Mouse (Mus musculus) adipose tissue, adult 10 weeks (tissue): ENCODE results near the gene Sumf2. TPM values are rescaled to one million over a fixed set of nuclear protein-coding genes. Genes with fewer than 3 reads are reported as not detected.

ENCODE experiments used
- polyA plus RNA-seq: library from polyadenylated mRNA; stranded (reverse); fragments of 350-450 nt; fragmentation: Illumina TruSeq; extraction: RNeasy Lipid Tissue Mini Kit (QIAGEN cat#74804); gene quantifications from one replicate; pipeline ENCODE4 v1.2.3, GENCODE M21; 2014; ENCODE audit warnings: low read depth, low replicate concordance

The Sumf2 gene
- polyA plus RNA-seq, result 34.2 TPM

GRCm38 (mm10) chr5:129846752-129847557, at the start of gene Sumf2:
Sumf2 (plus strand) TSS chr5:129846986.

DNA sequence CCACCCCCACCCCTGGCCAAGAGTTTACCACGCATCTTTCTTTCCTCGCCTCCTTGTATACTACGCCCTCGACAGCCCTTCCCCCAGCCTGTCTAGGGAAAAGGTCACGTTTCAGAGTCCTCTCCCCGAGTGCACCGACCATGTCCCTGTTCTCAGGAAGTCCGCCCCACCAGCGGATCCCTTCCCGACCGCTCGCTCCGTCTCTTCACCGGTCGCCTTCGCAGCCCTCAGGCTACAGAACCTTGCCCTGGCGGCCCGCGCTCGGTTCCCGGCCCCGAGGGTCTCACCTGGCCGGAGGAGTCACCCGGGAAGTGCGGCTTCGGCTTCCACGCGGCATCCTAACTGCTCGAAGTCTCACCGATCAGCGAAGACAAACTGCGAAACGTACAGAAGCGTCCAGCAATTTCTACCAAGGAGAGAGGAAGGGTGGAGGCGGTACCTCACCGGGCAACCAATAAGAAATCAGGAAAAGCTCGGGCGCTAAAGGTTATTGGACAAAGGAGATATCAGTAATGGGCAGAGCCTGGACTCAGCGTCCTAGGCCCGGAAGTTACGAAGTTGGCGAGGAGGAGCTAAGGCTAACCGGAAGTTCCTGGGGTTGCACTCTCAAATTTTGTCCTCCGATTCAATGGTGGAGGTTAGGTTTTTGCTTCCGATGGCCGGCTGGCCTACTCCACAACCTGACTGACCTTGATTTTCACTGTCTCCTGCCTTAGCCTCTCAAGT, 40.3 kb downstream of the Sumf2 start, which contains the start of gene Chchd2:
Chchd2 (minus strand) TSS at position 560 of the 726 bp plus-strand sequence.

DNA sequence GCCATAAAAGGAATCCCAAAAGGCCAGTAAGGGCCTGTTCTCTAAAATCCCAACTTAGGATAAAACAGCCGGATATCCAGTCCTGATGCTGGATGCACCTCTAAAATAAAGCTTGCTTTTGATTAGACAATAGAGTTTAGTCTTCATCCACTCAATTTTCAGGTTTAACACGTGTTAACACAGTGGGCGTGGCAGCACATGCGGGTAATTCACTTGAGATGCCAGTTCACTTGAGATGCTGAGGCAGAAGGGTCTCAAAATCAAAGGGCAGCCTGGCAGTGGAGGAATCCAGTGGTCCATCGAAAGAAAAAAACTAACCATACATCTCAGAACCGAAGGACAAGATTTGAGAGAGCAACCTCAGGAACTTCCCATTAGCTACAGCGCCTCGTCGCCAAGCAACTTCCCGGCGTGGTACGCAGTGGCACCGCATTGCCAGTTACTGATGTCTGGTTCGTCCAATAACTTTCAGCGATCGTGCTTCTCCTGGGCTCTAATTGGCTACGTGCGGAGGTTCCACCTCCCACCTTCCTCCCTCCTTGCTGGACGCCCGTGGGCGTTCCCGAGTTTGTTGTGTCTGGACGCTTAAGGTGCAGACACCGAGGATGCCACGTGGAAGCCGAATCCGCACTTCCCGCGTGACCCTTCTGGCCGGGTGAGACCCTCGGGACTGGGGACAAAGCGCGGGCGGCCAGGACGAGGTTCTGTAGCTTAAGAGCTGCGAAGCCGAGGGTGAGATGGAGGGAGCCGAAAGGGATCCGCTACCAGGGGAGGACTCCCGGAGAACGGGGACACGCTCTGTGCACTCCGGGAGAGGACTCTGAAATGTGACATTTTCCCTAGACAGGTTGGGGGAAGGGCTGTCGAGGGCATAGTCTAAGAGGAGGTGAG, 48.7 kb downstream of the Sumf2 start, which contains the start of gene Zbed5:
Zbed5 (plus strand) TSS at position 526 of the 891 bp plus-strand sequence.

DNA sequence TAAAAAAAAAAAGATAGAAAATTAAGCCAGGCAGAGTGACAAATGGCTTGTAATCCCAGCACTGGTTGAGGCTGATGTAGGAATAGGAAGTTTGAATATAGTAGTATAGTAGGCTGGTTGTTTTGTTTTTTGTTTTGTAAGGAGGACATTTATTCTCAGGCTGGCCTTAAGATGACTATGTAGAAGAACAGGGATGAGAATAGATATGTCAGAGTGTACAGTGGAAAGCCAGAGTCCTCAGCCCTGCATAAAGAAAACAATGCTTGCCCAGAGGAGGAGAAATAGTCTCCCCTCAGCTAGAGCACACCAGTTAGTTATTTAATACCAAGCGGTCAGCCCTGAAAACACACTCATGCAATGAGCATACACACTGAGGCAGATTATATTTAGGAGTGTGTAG, 51.7 kb downstream of the Sumf2 start, which contains the start of gene Phkg1:
Phkg1 (minus strand) TSS at position 101 of the 400 bp plus-strand sequence.

DNA sequence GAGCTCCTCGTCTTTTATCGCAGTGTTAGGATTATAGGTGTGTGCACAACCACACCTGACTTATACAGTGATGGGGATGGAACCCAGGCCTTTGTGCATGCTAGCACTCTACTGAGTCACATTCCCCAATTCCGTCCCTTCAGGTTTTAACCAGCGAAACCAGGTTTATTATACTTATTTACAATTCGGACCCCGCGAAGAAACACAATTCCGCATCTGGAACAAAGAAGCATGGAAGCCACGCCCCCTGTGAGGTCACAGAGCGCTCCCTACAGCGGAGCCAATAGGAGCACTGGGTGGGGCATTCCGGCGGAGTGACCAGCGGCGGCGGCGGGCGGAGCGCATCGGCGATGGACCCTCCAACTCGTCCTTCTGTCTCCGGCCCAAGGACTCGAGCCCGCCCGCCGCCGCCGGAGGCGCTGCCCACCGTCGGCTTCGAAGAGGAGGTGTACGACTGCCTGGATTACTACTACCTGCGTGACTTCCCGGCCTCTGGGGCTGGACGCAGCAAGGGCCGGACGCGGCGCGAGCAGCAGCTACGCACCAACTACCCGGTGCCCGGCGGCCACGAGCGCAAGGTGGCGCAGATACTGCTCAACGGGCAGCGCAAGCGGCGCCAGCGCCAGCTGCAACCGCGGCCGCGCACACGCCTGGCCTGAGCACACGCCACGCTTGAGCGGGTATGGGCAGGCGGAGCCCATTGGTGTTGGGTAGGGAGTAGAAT, 61.6 kb downstream of the Sumf2 start, which contains the start of gene Nupr1l:
Nupr1l (plus strand) TSS at position 299 of the 724 bp plus-strand sequence.

Other genes with a start within 250 kb of the Sumf2 start
- gene Zfp11, start 176.9 kb upstream of the Sumf2 start, polyA plus RNA-seq, result 2.3 TPM
- gene Sept14, start 138.5 kb upstream of the Sumf2 start, polyA plus RNA-seq, result not detected
- gene Mrps17, start 131.5 kb upstream of the Sumf2 start, polyA plus RNA-seq, result 69.8 TPM
- gene Nipsnap2, start 121.9 kb upstream of the Sumf2 start, polyA plus RNA-seq, result 60.8 TPM
- gene Psph, start 59.5 kb upstream of the Sumf2 start, polyA plus RNA-seq, result 37.1 TPM
- 523 TPM for gene Chchd2, start 40.5 kb downstream of the Sumf2 start, polyA plus RNA-seq
- 6.5 TPM for gene Zbed5, start 48.7 kb downstream of the Sumf2 start, polyA plus RNA-seq
- gene Phkg1, start 51.6 kb downstream of the Sumf2 start, polyA plus RNA-seq, result 14.6 TPM
- 23.8 TPM for gene Nupr1l, start 61.6 kb downstream of the Sumf2 start, polyA plus RNA-seq
- 55.4 TPM for gene Vkorc1l1, start 95.0 kb downstream of the Sumf2 start, polyA plus RNA-seq
- gene Gusb, start 156.1 kb downstream of the Sumf2 start, polyA plus RNA-seq, result 51.7 TPM
- 76.8 TPM for gene Asl, start 182.3 kb downstream of the Sumf2 start, polyA plus RNA-seq
- 30.6 TPM for gene Crcp, start 182.3 kb downstream of the Sumf2 start, polyA plus RNA-seq
- gene Tpst1, start 226.3 kb downstream of the Sumf2 start, polyA plus RNA-seq, result 34.7 TPM